Mouse (Mus musculus) gastrocnemius, postnatal 36 days (tissue): Measurements from ENCODE around the gene Zfp169. TPM values are rescaled to one million over a fixed set of nuclear protein-coding genes. Genes with fewer than 3 reads are reported as not detected.

Experiments used
- microRNA-seq, 2 experiments: library from miRNA; unstranded; fragments of <30 nt; microRNA quantifications; one replicate each; pipeline ENCODE4 v1.2.0; 2021
- total RNA-seq, 2 experiments: library from RNA; stranded (reverse); gene quantifications; 2 replicates each; pipeline ENCODE4 v1.2.3; 2021

The Zfp169 gene
- total RNA-seq, 2 experiments from 2014 or later, result 2.2 to 3.6 TPM

Small RNA genes lying within 50 kb of the gene (microRNA-seq; reads per million reads assigned to microRNA genes)
- gene Gm24111, result 0 reads per million in 2 experiments
- gene Mirlet7a-1, result 336 to 397 reads per million in 2 experiments
- gene Mirlet7d, result 26,425 to 41,008 reads per million in 2 experiments
- 0 reads per million in 2 experiments for gene Mirlet7f-1

Other genes with a start within 250 kb of the Zfp169 start
- under 1 TPM in 1 of 2 experiments, not detected in 1; 0.36 TPM for gene A830005F24Rik, start 119 bp upstream of the Zfp169 start, total RNA-seq
- gene Ptpdc1, start 112.2 kb upstream of the Zfp169 start, total RNA-seq, result 1 to 10 TPM; 3.4 to 3.8 TPM
- not detected for gene Barx1, start 149.5 kb upstream of the Zfp169 start, total RNA-seq